Mouse (Mus musculus) heart, postnatal 0 days (tissue): ENCODE data around the gene Acer3. TPM values are rescaled to one million over a fixed set of nuclear protein-coding genes. Genes with fewer than 3 reads are reported as not detected.

Source experiments
- ATAC-seq: fragments of 200-750 bp; cut with Nextera tagmentation; 2 replicates; pipeline ENCODE4 v1.8.0; 2017; ENCODE audit warnings: low read depth, moderate number of reproducible peaks, moderate library complexity; ENCODE audit not compliant: insufficient read depth
- DNase-seq: peaks from one replicate; pipeline ENCODE4 v3.0.0-alpha.2; 2016; ENCODE audit warnings: low spot score
- H3K27ac ChIP-seq: fragments of 300-500 bp; sonication (generic); 2 replicates; pipeline ENCODE4 v1.5.1; 2014; ENCODE audit warnings: low read depth, mild to moderate bottlenecking
- H3K27me3 ChIP-seq: fragments of 300-500 bp; sonication (generic); 2 replicates; pipeline ENCODE4 v1.6.1; 2014; ENCODE audit warnings: low read length, mixed read lengths; ENCODE audit not compliant: control insufficient read depth, insufficient read depth
- H3K36me3 ChIP-seq: fragments of 300-500 bp; sonication (generic); replicated peaks from 2 replicates; pipeline ENCODE4 v1.6.1; 2014; ENCODE audit warnings: low read length, mixed read lengths; ENCODE audit not compliant: control insufficient read depth, insufficient read depth
- H3K4me1 ChIP-seq: fragments of 300-500 bp; sonication (generic); 2 replicates; pipeline ENCODE4 v1.6.1; 2014; ENCODE audit warnings: antibody characterized with exemption; ENCODE audit not compliant: control insufficient read depth, insufficient read depth
- H3K4me2 ChIP-seq: fragments of 300-500 bp; sonication (generic); 2 replicates; pipeline ENCODE4 v1.6.1; 2014; ENCODE audit warnings: low read depth, mild to moderate bottlenecking, low read length, moderate library complexity
- H3K4me3 ChIP-seq: fragments of 300-500 bp; sonication (generic); 2 replicates; pipeline ENCODE4 v1.5.1; 2014; ENCODE audit warnings: low read depth, low read length
- H3K9ac ChIP-seq: fragments of 300-500 bp; sonication (generic); replicated peaks from 2 replicates; pipeline ENCODE4 v1.6.1; 2014; ENCODE audit warnings: low read depth, low read length, mixed read lengths
- H3K9me3 ChIP-seq: fragments of 300-500 bp; sonication (generic); replicated peaks from 2 replicates; pipeline ENCODE4 v1.6.1; 2016; ENCODE audit warnings: low read length; ENCODE audit not compliant: control insufficient read depth
- CTCF ChIP-seq: IDR thresholded peaks from 2 replicates; pipeline ENCODE4 v1.5.1; 2016; ENCODE audit warnings: antibody characterized with exemption, control low read depth, low read depth
- EP300 ChIP-seq: IDR thresholded peaks from 2 replicates; pipeline ENCODE4 v1.6.1; 2016; ENCODE audit warnings: antibody characterized with exemption, low read depth
- WGBS: fragments of 180-500 bp; shearing (Covaris S2); extraction: QIAGEN DNeasy Blood & Tissue Kit; methylation state at CpG from one replicate; pipeline ENCODE4 v1.1.7; 2014; 5-methylcytosine and 5-hydroxymethylcytosine counted together
- polyA plus RNA-seq: library from polyadenylated mRNA; unstranded; fragments of >200 nt; fragmentation: Nextera tagmentation; extraction: Ambion mirVana; gene quantifications from 2 replicates; pipeline ENCODE4 v1.2.1, GENCODE M21; 2015
- total RNA-seq: library from RNA; depleted of rRNA; stranded (reverse); fragments of >200 nt; gene quantifications from 2 replicates; pipeline ENCODE4 v1.2.3, GENCODE M21; 2014; ENCODE audit warnings: low replicate concordance

Acer3 gene
- total and polyA plus RNA-seq, 2 experiments from 2014 or later: 5.6 to 21.4 TPM

DNA sequence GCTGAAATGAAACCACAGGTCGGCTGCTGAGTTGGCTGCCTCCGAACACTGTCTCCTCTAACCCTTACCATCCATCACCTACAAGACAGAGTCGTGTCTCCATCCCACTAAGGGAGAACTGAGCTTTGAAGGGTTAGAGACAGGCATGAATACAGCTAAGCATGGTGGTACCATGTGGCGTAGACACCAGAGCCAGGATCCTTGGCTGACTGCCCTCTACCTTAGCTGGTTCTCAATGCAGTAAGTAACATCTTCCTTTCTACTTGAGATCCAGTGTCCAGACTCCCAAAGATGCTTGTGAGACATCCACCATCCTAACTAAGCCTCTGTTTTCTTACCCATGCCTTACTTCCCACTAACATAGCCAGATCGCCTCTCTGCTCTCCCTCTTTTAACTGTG is 32.6 kb upstream of the Acer3 start:
- H3K27me3 ChIP-seq: no peaks in the 10 kb centered on the region
- no peak overlapping the region for H3K9ac ChIP-seq
- no peaks in the 10 kb centered on the region for H3K4me1 ChIP-seq
- H3K36me3 ChIP-seq: peaks cover 14% of the 10 kb centered on the region; the same call in 1 of the 2 replicates
- TF ChIP-seq CTCF (no peak), EP300 (no peak)
- no peaks in the 10 kb centered on the region for H3K9me3 ChIP-seq
- H3K4me3 ChIP-seq: no peak overlapping the region
- H3K27ac ChIP-seq: no peak overlapping the region
- DNase-seq (no peak), ATAC-seq (no peak)
- H3K4me2 ChIP-seq: no peak overlapping the region
- 88% methylated on average over 5 of the region's 5 CpGs for WGBS

DNA sequence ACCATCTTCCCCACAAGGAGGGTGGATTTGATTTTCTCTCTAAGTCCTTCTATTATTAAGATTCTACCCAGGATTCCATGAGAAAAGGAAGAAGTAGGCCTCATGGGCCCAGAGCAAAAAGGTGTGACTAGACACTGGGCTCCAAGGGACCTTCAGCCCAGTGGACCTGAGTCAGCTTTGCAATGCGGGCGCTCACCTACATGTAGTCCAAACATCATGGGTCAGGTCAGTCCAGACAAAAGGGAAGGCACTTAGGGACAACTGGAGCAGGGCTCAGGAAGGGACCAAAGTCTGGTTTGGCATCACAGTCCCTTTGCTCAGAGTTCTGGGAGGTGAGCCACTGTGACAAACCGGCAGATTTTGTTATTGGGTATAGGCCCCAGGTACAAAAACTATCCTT is 30.5 kb upstream of the Acer3 start:
- Histone ChIP-seq H3K4me2 (no peak overlapping the region), H3K4me1 (no peaks in the 10 kb centered on the region), H3K27ac (no peak overlapping the region), H3K27me3 (no peaks in the 10 kb centered on the region), H3K9me3 (no peaks in the 10 kb centered on the region), H3K9ac (no peak overlapping the region), H3K36me3 (peaks cover 14% of the 10 kb centered on the region; the same call in 1 of the 2 replicates), H3K4me3 (no peak overlapping the region)
- ATAC-seq: no peak
- TF ChIP-seq CTCF: no peak
- no peak for TF ChIP-seq EP300
- no peak for DNase-seq
- 93% methylated on average over 3 of the region's 3 CpGs for whole genome bisulfite sequencing

- H3K27ac ChIP-seq: no peak overlapping the region
- peaks cover 14% of the 10 kb centered on the region; the same call in 1 of the 2 replicates for H3K36me3 ChIP-seq
- H3K9ac ChIP-seq: no peak overlapping the region
- no peak for TF ChIP-seq CTCF
- no peak for TF ChIP-seq EP300
- no peak overlapping the region for H3K4me2 ChIP-seq
- no peak overlapping the region for H3K4me3 ChIP-seq
- H3K4me1 ChIP-seq: 0 out of 2 replicates have a peak, but pooled peaks cover 4% of the 10 kb centered on the region
- DNase-seq: no peak
- H3K27me3 ChIP-seq: no peaks in the 10 kb centered on the region
- no peak for ATAC-seq
- no peaks in the 10 kb centered on the region for H3K9me3 ChIP-seq
- 84% methylated on average over 6 of the region's 6 CpGs for WGBS
These were observed 28.8 kb upstream of the Acer3 start for GRCm38 (mm10) chr7:98349821-98350220.

- no peak overlapping the region for H3K27ac ChIP-seq
- H3K4me1 ChIP-seq: 0 out of 2 replicates have a peak, but pooled peaks cover 5% of the 10 kb centered on the region
- peaks cover 14% of the 10 kb centered on the region; the same call in 1 of the 2 replicates for H3K36me3 ChIP-seq
- peak; percentile 78 for DNase-seq
- H3K4me3 ChIP-seq: no peak overlapping the region
- no peak for ATAC-seq
- H3K9me3 ChIP-seq: no peaks in the 10 kb centered on the region
- TF ChIP-seq CTCF: peak; percentile 97
- no peak for TF ChIP-seq EP300
- WGBS: 22% methylated on average over 5 of the region's 5 CpGs
- H3K9ac ChIP-seq: no peak overlapping the region
- no peaks in the 10 kb centered on the region for H3K27me3 ChIP-seq
- no peak overlapping the region for H3K4me2 ChIP-seq
These were observed 28.1 kb upstream of the Acer3 start for GRCm38 (mm10) chr7:98349096-98349495.

DNA sequence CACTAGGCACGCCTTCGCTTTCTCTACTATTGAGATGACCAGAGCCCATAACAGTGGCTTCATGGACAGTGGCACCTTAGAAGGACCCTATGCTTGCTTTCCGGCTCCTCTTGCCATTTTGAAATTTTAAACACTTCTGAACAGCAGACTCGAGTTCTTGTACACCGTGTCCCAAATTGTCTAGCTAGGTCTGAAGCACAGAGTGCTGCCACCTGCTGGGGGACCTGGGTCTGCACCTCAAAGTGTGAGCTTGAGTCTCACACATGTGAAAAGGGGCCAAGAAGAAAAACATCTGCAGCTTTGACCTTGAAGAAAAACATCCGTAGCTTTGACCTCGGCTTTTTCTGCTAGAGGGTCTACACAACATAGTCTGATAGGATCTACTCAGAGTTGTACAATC is 27.0 kb upstream of the Acer3 start:
- Histone ChIP-seq H3K27me3 (no peaks in the 10 kb centered on the region), H3K4me1 (0 out of 2 replicates have a peak, but pooled peaks cover 5% of the 10 kb centered on the region), H3K4me2 (no peak overlapping the region), H3K27ac (no peak overlapping the region), H3K9ac (no peak overlapping the region), H3K4me3 (no peak overlapping the region), H3K9me3 (no peaks in the 10 kb centered on the region), H3K36me3 (peaks cover 14% of the 10 kb centered on the region; the same call in 1 of the 2 replicates)
- TF ChIP-seq EP300 (no peak), CTCF (peak; percentile 75)
- ATAC-seq: peak; percentile 7; the same call in 1 of the 2 replicates
- 35% methylated on average over 7 of the region's 7 CpGs for WGBS
- peak; percentile 66 for DNase-seq

- peaks cover 9% of the 10 kb centered on the region; the same call in 1 of the 2 replicates for H3K36me3 ChIP-seq
- WGBS: 49% methylated on average over 5 of the region's 5 CpGs
These were observed 26.5 kb upstream of the Acer3 start for GRCm38 (mm10) chr7:98347471-98347870.

More at GRCm38 (mm10) chr7:98347471-98347870, 26.5 kb upstream of the Acer3 start:
- Histone ChIP-seq H3K27me3 (peaks cover 2% of the 10 kb centered on the region; the same call in 1 of the 2 replicates), H3K9me3 (no peaks in the 10 kb centered on the region), H3K4me1 (0 out of 2 replicates have a peak, but pooled peaks cover 5% of the 10 kb centered on the region), H3K4me3 (no peak overlapping the region), H3K27ac (no peak overlapping the region), H3K9ac (no peak overlapping the region), H3K4me2 (no peak overlapping the region)
- peak; percentile 38; the same call in 1 of the 2 replicates for ATAC-seq
- TF ChIP-seq CTCF: no peak
- TF ChIP-seq EP300: no peak
- no peak for DNase-seq
